Mouse (Mus musculus): ENCODE data around the gene Treh. TPM values are rescaled to one million over a fixed set of nuclear protein-coding genes. Genes with fewer than 3 reads are reported as not detected.
A peak's percentile ranks its signal among the peaks of the same experiment; 100 is the strongest.

Treh gene
- polyA plus RNA-seq, 1 experiment from 2014 or later, result not detected

DNA sequence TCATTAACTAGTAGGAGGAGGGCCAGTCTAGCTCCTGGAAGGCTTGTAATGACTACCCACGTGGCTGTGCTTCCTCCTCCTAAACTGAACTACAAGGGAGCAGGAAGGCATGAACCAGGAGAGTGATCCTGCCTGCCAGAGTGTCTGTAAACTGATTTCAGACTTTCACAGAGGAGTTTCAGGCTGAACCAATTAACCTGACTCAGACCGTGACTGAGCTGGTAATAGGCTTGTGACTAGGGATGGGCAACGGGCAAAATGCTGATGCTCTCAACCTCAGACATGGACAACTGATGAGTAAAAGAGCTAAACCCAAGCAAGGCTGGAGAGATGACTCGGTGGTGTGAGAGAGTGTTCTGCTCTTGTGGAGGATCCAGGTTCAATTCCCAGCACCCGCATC is 54.4 kb downstream of the Treh start:
- 77% methylated on average over 5 of the region's 5 CpGs for WGBS (ENCODE audit: missing documents)
- Histone ChIP-seq H3K27ac (no peak overlapping the region), H3K79me2 (ENCODE audit: inconsistent target) (no peaks in the 10 kb centered on the region), H3K4me3 (ENCODE audit: inconsistent target) (no peak overlapping the region), H3K36me3 (ENCODE audit: inconsistent target) (no peaks in the 10 kb centered on the region)

DNA sequence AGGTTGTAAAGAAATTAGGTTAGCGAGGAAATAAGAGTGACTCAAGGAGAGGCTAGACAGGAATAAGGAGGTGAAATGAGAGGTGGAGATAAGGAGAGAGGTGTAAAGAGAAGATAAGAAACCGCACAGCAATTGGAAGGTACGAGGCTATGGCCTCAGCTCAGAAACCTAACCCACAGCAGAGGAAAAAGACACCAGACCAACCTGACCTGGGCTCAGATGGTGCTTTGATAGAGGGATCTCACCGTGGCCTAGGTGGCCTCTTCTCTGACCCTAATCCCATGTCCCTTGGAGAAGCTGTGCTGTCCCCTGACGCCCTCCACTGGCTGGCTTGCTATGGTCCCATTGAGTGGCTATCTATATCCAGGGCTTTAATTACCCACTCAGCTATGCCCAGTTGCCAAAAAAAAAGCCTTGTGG is 59.1 kb downstream of the Treh start:
- Histone ChIP-seq H3K79me2 (ENCODE audit: inconsistent target) (no peaks in the 10 kb centered on the region), H3K36me3 (ENCODE audit: inconsistent target) (no peaks in the 10 kb centered on the region), H3K27ac (no peak overlapping the region), H3K4me3 (ENCODE audit: inconsistent target) (no peak overlapping the region)
- WGBS (ENCODE audit: missing documents), result 69% methylated on average over 5 of the region's 5 CpGs

DNA sequence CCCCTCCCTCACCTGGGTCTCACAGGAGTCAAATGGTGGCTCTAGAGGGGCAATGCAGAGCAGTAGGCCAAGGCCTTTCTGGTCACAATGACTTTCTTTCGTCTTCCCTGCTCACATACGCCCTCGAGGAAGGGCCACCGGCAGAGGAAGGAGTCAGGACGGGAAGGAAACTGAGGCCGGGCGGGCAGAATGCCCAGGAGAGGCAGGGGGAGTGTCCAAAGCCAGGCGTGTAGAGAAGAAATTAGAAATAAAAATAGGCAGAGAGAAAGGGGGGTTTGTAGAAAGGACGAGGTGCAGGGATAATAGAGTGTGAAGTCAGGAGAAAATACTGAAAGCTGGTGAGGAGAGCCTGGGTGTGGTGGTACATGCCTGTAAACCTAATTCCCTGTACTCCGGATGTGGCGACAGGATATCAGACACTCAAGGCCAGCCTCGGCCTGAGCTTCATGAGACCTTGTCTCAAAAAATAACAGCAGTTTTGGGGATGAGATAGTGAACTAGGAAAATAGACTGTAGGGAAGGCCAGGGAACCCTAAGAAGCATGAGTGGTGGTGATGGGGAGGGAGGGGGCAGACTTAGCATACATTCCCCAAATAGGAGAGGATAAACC is 60.0 kb downstream of the Treh start:
- H3K79me2 ChIP-seq (ENCODE audit: inconsistent target), result no peaks in the 10 kb centered on the region
- H3K27ac ChIP-seq, result no peak overlapping the region
- H3K4me3 ChIP-seq (ENCODE audit: inconsistent target), result no peak overlapping the region
- 53% methylated on average over 12 of the region's 12 CpGs for WGBS (ENCODE audit: missing documents)
- no peaks in the 10 kb centered on the region for H3K36me3 ChIP-seq (ENCODE audit: inconsistent target)

DNA sequence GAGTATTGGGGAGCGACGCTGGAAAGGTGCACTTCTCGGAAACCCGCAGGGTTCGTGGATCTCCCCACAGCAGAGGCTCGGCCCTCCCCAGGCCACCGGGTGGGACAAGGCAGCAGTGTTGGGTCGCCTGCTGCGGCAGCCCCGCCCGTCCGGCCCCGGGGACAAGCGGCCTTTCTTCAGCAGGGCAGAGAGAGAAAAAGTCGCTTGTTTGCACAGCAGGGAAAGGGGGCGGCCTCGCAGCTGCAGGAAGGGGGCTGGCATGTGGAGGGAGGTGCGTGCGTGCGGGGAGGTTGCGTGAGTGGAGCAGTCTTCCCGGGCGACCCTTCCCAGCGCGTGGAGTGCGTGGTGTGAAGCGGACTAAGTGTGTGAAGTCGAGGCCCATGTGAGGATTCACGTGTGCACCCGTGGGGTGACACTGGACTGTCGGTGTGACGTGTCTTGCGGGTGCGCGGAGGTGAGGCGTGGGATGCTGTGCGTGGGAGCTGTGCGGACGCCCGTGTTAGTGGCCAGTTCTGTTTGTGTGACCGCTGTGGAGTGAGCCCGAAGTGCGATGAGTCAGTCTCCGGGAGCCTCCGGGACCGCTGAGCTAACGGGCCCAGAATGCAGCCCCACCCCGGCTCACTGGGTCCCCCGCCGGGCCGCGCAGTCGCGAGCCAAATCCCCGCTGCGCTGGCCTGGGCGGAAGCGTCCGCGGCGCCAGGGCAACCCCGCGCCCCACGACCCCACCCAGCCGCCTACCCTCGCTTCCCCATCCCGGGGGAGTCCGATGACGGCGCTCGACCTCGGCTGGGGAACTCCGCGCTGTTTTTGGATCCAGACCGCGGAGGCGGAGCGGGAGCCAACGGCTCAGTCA is 60.9 kb downstream of the Treh start:
- 7% methylated on average over 78 of the region's 79 CpGs for WGBS (ENCODE audit: missing documents)
- Histone ChIP-seq H3K79me2 (ENCODE audit: inconsistent target) (no peaks in the 10 kb centered on the region), H3K27ac (no peak overlapping the region), H3K36me3 (ENCODE audit: inconsistent target) (no peaks in the 10 kb centered on the region), H3K4me3 (ENCODE audit: inconsistent target) (peak overlapping the region; percentile 8)

DNA sequence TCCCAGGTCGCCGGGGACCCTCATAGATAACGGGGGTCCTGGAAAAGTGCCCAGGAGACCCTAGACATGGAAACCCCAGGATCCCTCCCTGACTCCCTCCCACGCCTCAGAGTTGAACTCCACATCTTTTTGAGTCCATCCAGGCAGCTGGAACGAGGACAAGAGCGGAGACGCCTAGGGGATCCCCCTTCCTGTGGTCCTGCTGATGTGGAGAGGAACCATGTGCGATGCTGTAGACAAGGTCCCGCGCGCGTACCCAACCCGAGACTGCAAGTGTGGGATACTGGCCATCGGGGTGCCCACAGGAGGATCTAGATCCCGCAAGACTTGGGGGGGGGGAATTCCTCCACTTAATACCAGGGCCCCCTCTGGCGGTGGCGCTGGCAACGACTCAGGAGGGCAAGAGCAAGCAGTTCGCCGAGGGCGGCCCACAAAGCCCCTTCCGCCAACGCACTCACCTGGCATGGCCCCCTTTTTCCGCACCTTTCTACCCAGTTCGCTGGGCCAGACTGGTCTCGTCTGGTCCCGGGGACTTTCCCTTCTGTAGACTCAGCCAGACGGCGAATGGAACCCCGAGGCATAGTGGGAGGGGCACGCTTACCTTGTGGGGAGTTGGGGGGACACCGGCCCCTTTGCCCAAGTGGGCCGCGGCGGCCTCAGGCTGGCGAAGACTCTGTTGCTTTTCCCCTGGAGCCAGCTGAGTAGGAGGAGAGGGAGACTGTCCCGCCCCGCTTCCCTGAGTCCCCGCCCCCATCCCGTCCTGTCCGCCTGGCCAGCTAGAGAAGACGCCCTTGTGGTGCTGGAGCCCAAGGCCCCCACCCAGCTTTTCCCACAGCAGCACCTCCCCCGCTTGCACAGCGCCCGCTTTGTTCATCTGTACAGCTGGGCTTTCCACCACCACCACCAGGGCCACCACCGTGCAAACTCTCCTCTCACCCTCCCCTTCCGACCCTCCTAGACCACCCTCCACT is 61.8 kb downstream of the Treh start, which contains the start of gene Phldb1:
Gene Phldb1 (minus strand): TSS at position 675 of the 971 bp plus-strand sequence.
- Histone ChIP-seq H3K79me2 (ENCODE audit: inconsistent target) (no peaks in the 10 kb centered on the region), H3K36me3 (ENCODE audit: inconsistent target) (no peaks in the 10 kb centered on the region), H3K4me3 (ENCODE audit: inconsistent target) (peak within 1 kb of the TSS; percentile 8), H3K27ac (no peak within 1 kb of the TSS)
- WGBS (ENCODE audit: missing documents), result 7% methylated on average over 47 of the region's 47 CpGs

DNA sequence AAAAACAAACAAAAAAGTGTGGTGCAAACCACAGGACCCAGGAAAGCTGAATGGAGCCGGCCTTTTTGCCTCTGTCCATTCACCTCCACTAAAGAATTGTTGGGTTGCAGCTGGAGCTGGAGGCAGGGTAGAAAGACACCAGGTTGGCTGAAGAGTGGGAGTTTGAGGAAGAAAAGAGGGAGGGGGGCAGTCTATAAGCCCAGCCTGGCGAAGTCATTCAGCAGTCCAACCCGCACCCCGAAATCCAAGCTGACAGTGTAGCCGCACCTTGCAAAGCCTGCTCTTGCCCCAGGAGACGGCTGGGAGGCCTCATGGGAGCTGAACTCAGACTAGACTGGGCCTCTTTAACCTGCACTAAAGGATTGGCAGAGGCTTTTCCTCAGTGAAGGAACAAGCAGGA is 62.9 kb downstream of the Treh start:
- H3K4me3 ChIP-seq (ENCODE audit: inconsistent target), result no peak overlapping the region
- no peak overlapping the region for H3K27ac ChIP-seq
- 91% methylated on average over 6 of the region's 6 CpGs for WGBS (ENCODE audit: missing documents)
- H3K79me2 ChIP-seq (ENCODE audit: inconsistent target), result no peaks in the 10 kb centered on the region
- no peaks in the 10 kb centered on the region for H3K36me3 ChIP-seq (ENCODE audit: inconsistent target)

Other genes with a start within 250 kb of the Treh start
- not detected in 3 replicates for gene Foxr1, start 232.1 kb upstream of the Treh start, polyA plus RNA-seq (2018)
- gene Upk2, start 218.3 kb upstream of the Treh start, polyA plus RNA-seq (2018), result not detected in 3 replicates
- gene Bcl9l, start 190.4 kb upstream of the Treh start, polyA plus RNA-seq (2018), result 5.3 to 6.6 TPM (median 6.0 TPM) in 3 replicates
- gene Cxcr5, start 111.4 kb upstream of the Treh start, polyA plus RNA-seq (2018), result 0.09 TPM in 1 of 3 replicates, not detected in the others
- 72.2 to 89.3 TPM (median 77.9 TPM) in 3 replicates for gene Ddx6, start 68.3 kb upstream of the Treh start, polyA plus RNA-seq (2018)
- 2.4 to 6.4 TPM (median 2.6 TPM) in 3 replicates for gene Phldb1, start 62.0 kb downstream of the Treh start, polyA plus RNA-seq (2018)
- 72.0 to 187 TPM (median 92.0 TPM) in 3 replicates for gene Arcn1, start 94.6 kb downstream of the Treh start, polyA plus RNA-seq (2018)
- 21.5 to 65.7 TPM (median 33.6 TPM) in 3 replicates for gene Ift46, start 94.7 kb downstream of the Treh start, polyA plus RNA-seq (2018)
- 0.19 to 1.1 TPM (median 0.42 TPM) in 3 replicates for gene Tmem25, start 126.1 kb downstream of the Treh start, polyA plus RNA-seq (2018)
- gene Ttc36, start 129.8 kb downstream of the Treh start, polyA plus RNA-seq (2018), result not detected in 3 replicates
- gene Kmt2a, start 208.1 kb downstream of the Treh start, polyA plus RNA-seq (2018), result 8.0 to 17.8 TPM (median 11.8 TPM) in 3 replicates
- gene Atp5l, start 247.5 kb downstream of the Treh start, polyA plus RNA-seq (2018), result 222 to 622 TPM (median 524 TPM) in 3 replicates

Data from macrophage (primary cell).